ENCODE assay signal across 8 mouse cellular contexts in the genomic region with DNA sequence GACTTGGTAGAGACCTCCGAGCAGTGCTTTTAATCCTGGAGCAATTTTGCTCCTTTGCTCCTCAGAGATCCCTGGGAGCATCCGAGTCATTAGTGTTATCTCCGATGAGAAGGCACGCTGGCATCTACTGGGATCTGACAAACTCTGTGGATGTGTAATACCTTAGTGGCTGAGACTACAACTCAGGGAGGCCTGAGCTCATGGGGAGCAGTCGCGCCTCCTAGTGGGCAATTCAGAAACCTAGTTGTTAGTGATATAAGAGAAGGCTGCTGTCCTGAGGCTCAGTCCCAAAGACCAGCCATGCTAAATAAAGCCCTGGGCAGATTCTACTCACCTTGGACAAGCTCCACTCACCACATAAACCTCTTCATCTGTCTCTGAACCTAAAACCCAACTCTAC. TPM values are rescaled to one million over a fixed set of nuclear protein-coding genes. Genes with fewer than 3 reads are reported as not detected.
DNase-seq lines count a peak whose midpoint lies in the region; ATAC-seq lines count a peak whose summit lies in the region.

No protein-coding gene starts in this region.

- intact Hi-C loops in left cerebral cortex, postnatal 4 days (cut with DNase I), result no loop called here
- intact Hi-C loops in left cerebral cortex, postnatal 25 days (cut with DNase I), result no loop called here

- peak; percentile 49 for DNase-seq in CD4-positive, CD25-positive, alpha-beta regulatory T cell, adult 2 months (ENCODE audit: low read depth, low spot score)
- peak; percentile 25 for DNase-seq in left cerebral cortex, postnatal 4 days
- no peak for DNase-seq in left cerebral cortex, postnatal 25 days (ENCODE audit: low spot score in 2 of 2)
- DNase-seq in embryo, embryonic 11 days, result peak; percentile 66
- DNase-seq in lung, adult 18-20 months, result peak; percentile 37 to 51
- peak; percentile 65 for DNase-seq in thymus, postnatal 4 days
- no peak for DNase-seq in right cerebral cortex, adult 2 months (ENCODE audit: low spot score in 2 of 2)

- ATAC-seq in CD4-positive, CD25-positive, alpha-beta regulatory T cell, adult 4 months, result no peak

RNA-seq across cellular contexts. Expression of a gene that starts 23.4 kb away (rescaled TPM):
- polyA plus RNA-seq in CD4-positive, CD25-positive, alpha-beta regulatory T cell, adult 4 months (2017; shearing (Covaris generic)), result 1 to 10 TPM; 3.3 to 5.9 TPM
- total RNA-seq in left cerebral cortex, postnatal 4 days (2021), result 100 to 1,000 TPM; 108 to 114 TPM
- 100 to 1,000 TPM; 239 to 271 TPM for total RNA-seq in left cerebral cortex, postnatal 25 days (2021)

Comparison
In these comparisons a context has a peak if more than half of its experiments do, and no peak if none do; other contexts are left out.
1. DNase-seq: peak in CD4-positive, CD25-positive, alpha-beta regulatory T cell, adult 2 months (single experiment), left cerebral cortex, postnatal 4 days (single experiment), embryo, embryonic 11 days (single experiment), lung, adult 18-20 months (2 of 2) and thymus, postnatal 4 days (single experiment); none in left cerebral cortex, postnatal 25 days (0 of 2) and right cerebral cortex, adult 2 months (0 of 2).